Comparison of ENCODE assay signal across 8 mouse cellular contexts in the genomic region with DNA sequence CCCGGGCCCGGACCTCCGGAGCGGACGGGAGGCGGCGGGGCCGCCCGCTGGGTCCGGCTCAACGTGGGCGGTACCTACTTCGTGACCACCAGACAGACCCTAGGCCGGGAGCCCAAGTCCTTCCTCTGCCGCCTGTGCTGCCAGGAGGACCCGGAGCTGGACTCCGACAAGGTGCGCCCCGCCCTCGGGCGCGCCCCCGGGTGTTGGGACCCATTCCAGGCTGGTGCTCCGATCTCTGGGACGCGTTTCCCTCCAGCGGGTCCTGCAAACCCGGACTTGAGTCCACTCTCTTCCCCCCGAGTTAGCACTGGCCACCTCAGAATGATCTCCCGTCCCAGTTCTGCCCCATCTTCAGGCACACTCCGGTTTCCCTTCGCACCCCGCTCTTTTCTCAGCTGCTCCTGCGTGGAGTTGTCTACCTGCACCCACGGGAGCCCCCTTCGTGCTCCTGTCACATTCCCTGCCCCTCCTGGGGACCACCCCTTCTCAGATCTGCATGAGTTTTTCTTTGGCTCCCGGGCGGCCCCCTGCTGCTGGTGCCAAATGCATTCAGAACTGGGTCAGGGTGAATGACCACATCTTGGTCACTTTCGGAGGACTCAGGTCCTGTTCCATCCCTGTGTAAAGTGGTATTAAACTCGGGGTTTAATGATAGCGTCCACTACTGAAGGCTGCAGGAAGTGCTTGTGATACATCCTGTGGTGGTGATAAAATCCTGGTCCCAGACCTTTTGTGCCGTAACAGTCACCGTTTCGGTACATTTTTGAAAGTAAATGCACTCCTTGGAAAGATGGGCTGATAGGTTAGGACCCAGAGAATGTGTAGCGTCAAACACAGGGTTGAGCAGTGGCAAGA. TPM values are rescaled to one million over a fixed set of nuclear protein-coding genes. Genes with fewer than 3 reads are reported as not detected.
DNase-seq lines count a peak whose midpoint lies in the region; ATAC-seq and TF ChIP-seq lines count a peak whose summit lies in the region.

No protein-coding gene starts in this region.

- H3K9me3 ChIP-seq in hindbrain, embryonic 10.5 days = no peaks in the 10 kb centered on the region

- DNase-seq in MN1 (ENCODE audit: low spot score) = peak; percentile 67
- peak; percentile 71 to 78 for DNase-seq in cerebellum, adult 2 months
- peak; percentile 45 for DNase-seq in forelimb bud, embryonic 11.5 days (ENCODE audit: low read depth, low spot score)
- peak; percentile 68 for DNase-seq in hindbrain, embryonic 10.5 days (ENCODE audit: low spot score)
- DNase-seq in layer of hippocampus, postnatal 25 days (ENCODE audit: extremely low spot score in 1 of 2, low spot score in 1 of 2) = peak; percentile 40 to 53
- peak; percentile 64 for DNase-seq in lung, postnatal 25 days (ENCODE audit: low spot score)
- peak; percentile 42 for DNase-seq in right cerebral cortex, postnatal 25 days

- TF ChIP-seq POLR2A in cerebellum, adult 2 months (IDR thresholded peaks at IDR 0.05; ENCODE audit: borderline replicate concordance, insufficient read depth, low read length) = no peak

- TF ChIP-seq CTCF in cerebellum, adult 2 months (IDR thresholded peaks at IDR 0.05; ENCODE audit: borderline replicate concordance, insufficient read depth, low read depth, low read length) = no peak

- H3K36me3 ChIP-seq in hindbrain, embryonic 10.5 days = peaks cover 53% of the 10 kb centered on the region

- peaks cover 4% of the 10 kb centered on the region; the same call in 1 of the 2 replicates for H3K4me1 ChIP-seq in cerebellum, adult 2 months (ENCODE audit: control insufficient read depth, insufficient read depth, low read length)
- H3K4me1 ChIP-seq in hindbrain, embryonic 10.5 days (replicated peaks) = peaks cover 35% of the 10 kb centered on the region

- peak overlapping the region; percentile 70 for H3K27ac ChIP-seq in cerebellum, adult 2 months (ENCODE audit: insufficient read depth, low read length)
- peak overlapping the region; percentile 98 for H3K27ac ChIP-seq in hindbrain, embryonic 10.5 days

- peak overlapping the region; percentile 64 for H3K4me3 ChIP-seq in cerebellum, adult 2 months (replicated peaks; ENCODE audit: insufficient read depth, low read depth, low read length)
- H3K4me3 ChIP-seq in hindbrain, embryonic 10.5 days = peak overlapping the region; percentile 96

- no peak for ATAC-seq in monocyte, adult 5-6 weeks (replicated peaks; ENCODE audit: insufficient number of reproducible peaks, low FRiP score, low TSS enrichment, poor library complexity, severe bottlenecking)

- under 1% methylated on average over 45 of the region's 45 CpGs for WGBS in cerebellum, adult 2 months
- WGBS in hindbrain, embryonic 10.5 days = 4% methylated on average over 45 of the region's 45 CpGs

- no peaks in the 10 kb centered on the region for H3K27me3 ChIP-seq in cerebellum, adult 2 months (ENCODE audit: control insufficient read depth, insufficient read depth, low read length)
- no peaks in the 10 kb centered on the region for H3K27me3 ChIP-seq in hindbrain, embryonic 10.5 days (ENCODE audit: insufficient read depth, poor library complexity, severe bottlenecking)

RNA-seq across cellular contexts. Expression of a gene that starts 0.6 kb away (rescaled TPM):
- polyA plus RNA-seq in cerebellum, adult 2 months (2012; rRNA removed) = 93.6 and 98.0 TPM in 2 replicates
- polyA plus RNA-seq in hindbrain, embryonic 10.5 days (2016; fragmentation: Nextera tagmentation; extraction: Ambion mirVana) = 15.0 and 20.1 TPM in 2 replicates
- 10 to 100 TPM; 65.4 to 74.6 TPM for total RNA-seq in layer of hippocampus, postnatal 25 days (2021)
- 20.7 to 29.6 TPM (median 24.3 TPM) in 3 replicates for total RNA-seq in monocyte, adult 5-6 weeks (2017)

RNA-seq across cellular contexts. Expression of a gene that starts 0.8 kb away (rescaled TPM):
- 899 and 972 TPM in 2 replicates for polyA plus RNA-seq in cerebellum, adult 2 months (2012; rRNA removed)
- polyA plus RNA-seq in hindbrain, embryonic 10.5 days (2016; fragmentation: Nextera tagmentation; extraction: Ambion mirVana) = 878 and 961 TPM in 2 replicates
- 100 to 1,000 TPM; 459 to 515 TPM for total RNA-seq in layer of hippocampus, postnatal 25 days (2021)
- 553 to 728 TPM (median 631 TPM) in 3 replicates for total RNA-seq in monocyte, adult 5-6 weeks (2017)

RNA-seq across cellular contexts. Expression of a gene that starts 17.0 kb away (rescaled TPM):
- 157 and 164 TPM in 2 replicates for polyA plus RNA-seq in cerebellum, adult 2 months (2012; rRNA removed)
- polyA plus RNA-seq in hindbrain, embryonic 10.5 days (2016; fragmentation: Nextera tagmentation; extraction: Ambion mirVana) = 228 and 253 TPM in 2 replicates
- total RNA-seq in layer of hippocampus, postnatal 25 days (2021) = 100 to 1,000 TPM; 102 to 103 TPM
- 57.9 to 84.5 TPM (median 60.9 TPM) in 3 replicates for total RNA-seq in monocyte, adult 5-6 weeks (2017)

RNA-seq across cellular contexts. Expression of a gene that starts 19.8 kb away (rescaled TPM):
- polyA plus RNA-seq in cerebellum, adult 2 months (2012; rRNA removed) = 0.15 and 0.25 TPM in 2 replicates
- 0.08 and 0.16 TPM in 2 replicates for polyA plus RNA-seq in hindbrain, embryonic 10.5 days (2016; fragmentation: Nextera tagmentation; extraction: Ambion mirVana)
- total RNA-seq in layer of hippocampus, postnatal 25 days (2021) = not detected
- not detected in 3 replicates for total RNA-seq in monocyte, adult 5-6 weeks (2017)

RNA-seq across cellular contexts. Expression of a gene that starts 38.8 kb away (rescaled TPM):
- 53.7 and 54.3 TPM in 2 replicates for polyA plus RNA-seq in cerebellum, adult 2 months (2012; rRNA removed)
- polyA plus RNA-seq in hindbrain, embryonic 10.5 days (2016; fragmentation: Nextera tagmentation; extraction: Ambion mirVana) = 16.1 and 21.4 TPM in 2 replicates
- 10 to 100 TPM; 21.7 to 22.8 TPM for total RNA-seq in layer of hippocampus, postnatal 25 days (2021)
- total RNA-seq in monocyte, adult 5-6 weeks (2017) = not detected in 3 replicates
